ENCODE assay signal across 8 mouse cellular contexts in genomic region chr1:180194781-180195471, GRCm38 (mm10). TPM values are rescaled to one million over a fixed set of nuclear protein-coding genes. Genes with fewer than 3 reads are reported as not detected.
DNase-seq lines count a peak whose midpoint lies in the region; ATAC-seq and TF ChIP-seq lines count a peak whose summit lies in the region.

No protein-coding gene starts in this region.

- peaks cover 7% of the 10 kb centered on the region for H3K4me1 ChIP-seq in hindbrain, embryonic 16.5 days (ENCODE audit: control insufficient read depth, insufficient read depth, low read depth, low read length)
- H3K4me1 ChIP-seq in midbrain, embryonic 14.5 days (ENCODE audit: control insufficient read depth, insufficient read depth, low read length): peaks cover 6% of the 10 kb centered on the region
- peaks cover 5% of the 10 kb centered on the region; the same call in 1 of the 2 replicates for H3K4me1 ChIP-seq in stomach, postnatal 0 days (replicated peaks; ENCODE audit: control insufficient read depth, insufficient read depth)

- no peak for TF ChIP-seq CTCF in stomach, postnatal 0 days (IDR thresholded peaks at IDR 0.05; ENCODE audit: low read depth)

- no peaks in the 10 kb centered on the region for H3K27me3 ChIP-seq in hindbrain, embryonic 16.5 days (replicated peaks; ENCODE audit: control insufficient read depth, insufficient read depth, low read length)
- peaks cover 2% of the 10 kb centered on the region; the same call in 1 of the 2 replicates for H3K27me3 ChIP-seq in midbrain, embryonic 14.5 days (ENCODE audit: control insufficient read depth, insufficient read depth, low read length)
- no peaks in the 10 kb centered on the region for H3K27me3 ChIP-seq in stomach, postnatal 0 days (ENCODE audit: control insufficient read depth, insufficient read depth, low read length)

- no peak overlapping the region for H3K27ac ChIP-seq in hindbrain, embryonic 16.5 days (ENCODE audit: low read depth, low read length)
- H3K27ac ChIP-seq in midbrain, embryonic 14.5 days (replicated peaks; ENCODE audit: low read depth, low read length): no peak overlapping the region
- H3K27ac ChIP-seq in stomach, postnatal 0 days (replicated peaks): peak overlapping the region; percentile 82; the same call in 1 of the 2 replicates

- ATAC-seq in hindbrain, embryonic 16.5 days: 0 out of 2 replicates have a peak, but pooled peaks have one; percentile 19
- ATAC-seq in midbrain, embryonic 14.5 days (ENCODE audit: low FRiP score, low TSS enrichment): no peak
- peak; percentile 60 for ATAC-seq in stomach, postnatal 0 days (ENCODE audit: low FRiP score, low TSS enrichment)

- no peaks in the 10 kb centered on the region for H3K36me3 ChIP-seq in hindbrain, embryonic 16.5 days (ENCODE audit: control insufficient read depth, insufficient read depth, low read length)
- no peaks in the 10 kb centered on the region for H3K36me3 ChIP-seq in midbrain, embryonic 14.5 days (ENCODE audit: control insufficient read depth, insufficient read depth, low read length)
- no peaks in the 10 kb centered on the region for H3K36me3 ChIP-seq in stomach, postnatal 0 days (ENCODE audit: control insufficient read depth, insufficient read depth, low read length)

- TF ChIP-seq EP300 in stomach, postnatal 0 days (optimal IDR thresholded peaks at IDR 0.05): no peak

- no peaks in the 10 kb centered on the region for H3K9me3 ChIP-seq in hindbrain, embryonic 16.5 days (ENCODE audit: control insufficient read depth, low read length)
- no peaks in the 10 kb centered on the region for H3K9me3 ChIP-seq in midbrain, embryonic 14.5 days (ENCODE audit: control insufficient read depth, low read length)
- H3K9me3 ChIP-seq in stomach, postnatal 0 days (ENCODE audit: control insufficient read depth, low read length): no peaks in the 10 kb centered on the region

- DNase-seq in layer of hippocampus, adult 11-12 months (ENCODE audit: low spot score): peak; percentile 28
- DNase-seq in layer of hippocampus, adult 8-10 months (ENCODE audit: low spot score in 2 of 2): no peak
- DNase-seq in cerebellum, adult 9-10 months: peak; percentile 61
- peak; percentile 65 for DNase-seq in gastrocnemius, postnatal 10 days
- peak; percentile 47 for DNase-seq in liver
- DNase-seq in midbrain, embryonic 14.5 days: peak; percentile 13
- peak; percentile 66 for DNase-seq in stomach, postnatal 0 days (ENCODE audit: low spot score)

- H3K4me3 ChIP-seq in hindbrain, embryonic 16.5 days (ENCODE audit: low read length): peak overlapping the region; percentile 76
- H3K4me3 ChIP-seq in midbrain, embryonic 14.5 days (replicated peaks; ENCODE audit: low read depth, low read length): peak overlapping the region; percentile 58
- peak overlapping the region; percentile 66 for H3K4me3 ChIP-seq in stomach, postnatal 0 days (ENCODE audit: low read depth, low read length)

- peak overlapping the region; percentile 54; the same call in 1 of the 2 replicates for H3K9ac ChIP-seq in hindbrain, embryonic 16.5 days (ENCODE audit: low read depth, low read length)
- H3K9ac ChIP-seq in midbrain, embryonic 14.5 days (replicated peaks; ENCODE audit: low read length): peak overlapping the region; percentile 36; the same call in 1 of the 2 replicates
- peak overlapping the region; percentile 72 for H3K9ac ChIP-seq in stomach, postnatal 0 days (ENCODE audit: low read length)

- 28% methylated on average over 9 of the region's 9 CpGs for WGBS in hindbrain, embryonic 16.5 days
- 28% methylated on average over 9 of the region's 9 CpGs for WGBS in midbrain, embryonic 14.5 days
- 17% methylated on average over 9 of the region's 9 CpGs for WGBS in stomach, postnatal 0 days

- H3K4me2 ChIP-seq in hindbrain, embryonic 16.5 days (ENCODE audit: low read length): peak overlapping the region; percentile 94
- H3K4me2 ChIP-seq in midbrain, embryonic 14.5 days (ENCODE audit: low read length): peak overlapping the region; percentile 94
- H3K4me2 ChIP-seq in stomach, postnatal 0 days (replicated peaks; ENCODE audit: low read depth): peak overlapping the region; percentile 63

RNA-seq across cellular contexts. Expression of gene Coq8a, which starts 4.5 kb away (rescaled TPM):
- total RNA-seq in layer of hippocampus, adult 8-10 months (2022): 10 to 100 TPM; 55.6 to 69.2 (median 65.8) TPM
- total RNA-seq in gastrocnemius, postnatal 10 days (2021): 100 to 1,000 TPM; 324 to 400 TPM
- polyA plus RNA-seq in hindbrain, embryonic 16.5 days (2015; fragmentation: Nextera tagmentation; extraction: Ambion mirVana): 4.8 and 5.9 TPM in 2 replicates
- polyA plus RNA-seq in midbrain, embryonic 14.5 days (2014; fragmentation: Nextera tagmentation; extraction: Ambion mirVana): 2.0 and 2.1 TPM in 2 replicates
- 25.6 and 29.8 TPM in 2 replicates for polyA plus RNA-seq in stomach, postnatal 0 days (2015; fragmentation: Nextera tagmentation; extraction: Ambion mirVana)

Comparison
In these comparisons a context has a peak if more than half of its experiments do, and no peak if none do; other contexts are left out.
1. DNase-seq: peak in layer of hippocampus, adult 11-12 months (single experiment), cerebellum, adult 9-10 months (single experiment), gastrocnemius, postnatal 10 days (single experiment), liver (single experiment), midbrain, embryonic 14.5 days (single experiment) and stomach, postnatal 0 days (single experiment); none in layer of hippocampus, adult 8-10 months (0 of 2).
2. Peak in every context shown above with its lines, with median percentiles within 50 percentile points of each other: H3K4me2 ChIP-seq, H3K4me3 ChIP-seq and H3K9ac ChIP-seq.